ENCODE assay signal across 18 mouse cellular contexts in genomic region chr6:47525041-47525440, GRCm38 (mm10).
"Had no signal": no experiment of that assay in that cellular context is flagged by ENCODE, and none has a peak within 500 bp of the region (broad histone marks: within the 10 kb centered on the region; RNA-seq: fewer than 3 reads in every experiment).

No protein-coding gene starts in this region.

- ATAC-seq: intestine, postnatal 0 days; lung, postnatal 0 days had no signal

- DNase-seq: kidney, adult 2 months; kidney, postnatal 10 days; kidney, postnatal 36 days; layer of hippocampus, postnatal 36 days; liver, embryonic 13.5 days; lung, embryonic 14.5 days; right cerebral cortex, adult 18-20 months; right cerebral cortex, postnatal 14 days; right cerebral cortex, postnatal 4 days; thymus, adult 2 months; thymus, postnatal 14 days; thymus, postnatal 4 days had no signal

- H3K4me3 ChIP-seq: left cerebral cortex, adult 2 months; liver, embryonic 13.5 days; neural tube, embryonic 13.5 days had no signal

- H3K9ac ChIP-seq: liver, embryonic 13.5 days; lung, embryonic 14.5 days; neural tube, embryonic 13.5 days had no signal

- H3K27ac ChIP-seq: left cerebral cortex, adult 2 months; liver, embryonic 13.5 days; macrophage; neural tube, embryonic 13.5 days; stomach, postnatal 0 days had no signal

- H3K9me3 ChIP-seq: liver, embryonic 13.5 days; neural tube, embryonic 13.5 days had no signal

- H3K4me1 ChIP-seq: liver, embryonic 13.5 days; neural tube, embryonic 13.5 days had no signal

- H3K27me3 ChIP-seq: liver, embryonic 13.5 days; neural tube, embryonic 13.5 days had no signal

- H3K4me2 ChIP-seq: liver, embryonic 13.5 days; lung, embryonic 14.5 days; neural tube, embryonic 13.5 days had no signal
